Mouse (Mus musculus) left cerebral cortex, adult 18-20 months (tissue): ENCODE data around the gene Gm45717. TPM values are rescaled to one million over a fixed set of nuclear protein-coding genes. Genes with fewer than 3 reads are reported as not detected.
"Not testable (repeated sequence)": the region's sequence is repeated elsewhere in the genome, so short reads cannot be mapped to it uniquely, and the experiment has no call there.

Experiments
- DNase-seq, 2 experiments: peaks; one replicate each; pipeline ENCODE4 v3.0.0; 2021 to 2022; ENCODE audit warnings: low spot score in 2 of 2, mixed read lengths in 1 of 2
- long read RNA-seq, 2 experiments: library from polyadenylated mRNA; stranded (forward); transcript quantifications; one replicate each; pipeline ENCODE4 v2.0.0; 2021
- total RNA-seq, 2 experiments: library from RNA; stranded (reverse); gene quantifications; 2 replicates each; pipeline ENCODE4 v1.2.3; 2021

Gene Gm45717
- total RNA-seq, result not detected
- long read RNA-seq, experiment 1, result 0 reads
- long read RNA-seq, experiment 2, result 0 reads

DNA sequence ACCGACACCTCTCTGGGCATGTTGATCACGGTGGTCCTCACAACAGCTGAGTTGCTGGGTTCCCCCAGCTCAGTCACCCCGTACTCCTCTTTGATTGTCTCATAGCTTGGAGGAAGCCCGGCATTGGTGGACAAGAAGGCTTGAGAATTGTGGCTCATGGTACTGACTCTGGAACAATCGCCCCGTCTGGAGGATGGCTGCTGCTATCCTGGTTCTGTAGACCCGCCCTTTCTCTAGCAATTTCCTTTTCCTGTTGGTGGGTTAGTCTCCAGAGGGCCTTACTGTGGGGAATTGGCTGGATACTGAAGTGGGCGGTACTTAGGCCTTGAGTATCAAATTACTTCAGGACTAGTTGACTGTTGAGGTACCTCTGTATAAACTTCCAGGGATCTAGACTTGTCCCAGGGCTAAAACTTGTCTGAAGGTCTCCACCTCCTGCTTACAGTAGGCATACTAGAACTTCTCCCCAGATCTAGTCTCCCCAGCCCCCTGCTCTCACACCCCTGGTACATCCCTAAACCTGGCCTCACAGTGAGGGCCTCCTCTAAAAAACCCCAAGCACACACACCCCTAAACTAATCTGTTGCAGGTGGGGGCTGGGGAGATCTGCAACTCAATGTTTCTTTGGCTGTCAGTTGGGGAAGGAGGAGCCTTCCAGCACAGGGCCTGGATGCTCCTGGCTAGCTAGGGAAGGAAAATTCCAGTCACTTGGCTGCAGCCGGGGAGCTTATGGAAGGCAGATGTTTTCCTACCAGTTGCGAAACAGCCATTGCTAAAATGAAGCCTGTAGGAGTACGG, at the start of gene Gm45717, which contains the start of gene Ifitm2:
Gm45717 (minus strand) TSS at position 180 of the 798 bp plus-strand sequence.
Ifitm2 (minus strand) TSS at position 230 of the 798 bp plus-strand sequence.
- peak; percentile 44 to 58 for DNase-seq

DNA sequence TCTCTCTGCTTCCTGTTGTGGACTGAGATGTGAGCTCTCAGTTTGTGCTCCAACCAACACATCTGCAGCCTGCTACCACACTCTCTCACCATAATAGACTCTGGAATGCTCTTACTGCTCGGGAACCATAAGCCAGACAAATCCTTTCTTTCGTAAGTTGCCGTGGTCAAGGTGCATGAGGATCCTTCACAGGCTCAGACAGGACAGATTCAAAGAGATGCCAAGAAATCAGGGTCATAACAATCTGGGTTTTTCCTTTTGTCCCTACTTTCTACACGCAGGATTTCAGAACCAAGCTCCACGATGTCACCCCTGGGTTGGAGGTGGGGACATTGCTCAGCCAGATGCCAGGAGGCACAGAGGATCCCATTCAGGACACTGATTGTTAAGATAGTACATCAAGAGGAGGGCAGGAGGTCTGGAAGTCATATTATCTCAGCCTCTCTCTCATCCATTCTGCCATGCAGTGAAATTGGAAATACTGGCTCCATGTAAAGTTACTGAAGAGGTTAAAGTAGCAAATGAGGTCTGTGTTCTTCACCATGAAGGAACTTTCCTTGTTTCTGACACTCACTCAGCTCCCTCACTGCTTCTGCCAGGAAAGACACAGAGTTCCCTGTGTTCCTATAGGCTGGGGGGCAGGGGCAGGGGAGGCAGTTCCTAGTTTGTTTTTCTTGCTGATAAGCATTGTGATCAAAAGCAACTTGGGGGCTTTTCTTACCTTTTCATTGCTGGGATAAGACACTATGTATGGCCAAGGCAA, 47.7 kb upstream of the Gm45717 start:
- no peak for DNase-seq

DNA sequence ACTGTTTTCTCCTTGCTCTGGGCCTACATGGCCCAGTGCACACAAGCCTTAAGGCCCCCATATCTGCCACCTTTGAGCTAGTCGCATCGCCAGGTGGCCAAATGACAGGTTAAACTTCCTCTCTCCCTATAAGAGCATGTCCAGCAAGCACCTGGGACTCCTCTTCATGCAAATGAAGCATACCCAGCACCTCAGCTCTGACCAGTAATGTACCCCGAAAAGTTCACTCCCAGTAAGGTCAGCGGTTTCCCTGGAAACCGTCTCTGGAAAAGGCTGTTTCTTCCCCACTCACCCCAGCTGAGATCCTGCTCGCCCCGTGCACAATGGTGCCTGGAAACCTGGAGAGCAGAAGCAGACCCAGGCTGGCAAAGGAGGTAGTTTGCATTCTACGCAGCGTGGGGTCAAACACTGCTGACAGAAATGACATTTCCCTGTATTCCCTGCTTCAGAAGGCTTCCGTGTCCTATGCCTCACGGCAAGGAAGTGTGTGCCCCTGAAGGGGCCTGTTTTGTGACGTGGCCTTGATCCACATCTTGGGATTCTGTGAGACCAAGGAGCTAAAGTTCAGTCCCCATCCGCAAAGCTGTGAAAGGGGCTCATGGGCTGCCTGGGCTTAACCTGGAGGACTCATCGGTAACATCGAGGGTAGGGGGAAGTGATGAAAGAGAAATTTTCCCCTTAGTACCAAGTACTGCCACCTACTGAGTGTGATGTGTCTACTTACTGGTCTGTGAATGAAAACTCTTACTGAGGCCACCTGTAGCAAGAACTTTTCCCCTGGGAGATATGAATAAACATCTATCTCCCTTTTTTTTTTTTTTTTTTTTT, 45.4 kb upstream of the Gm45717 start:
- DNase-seq, result no peak

DNA sequence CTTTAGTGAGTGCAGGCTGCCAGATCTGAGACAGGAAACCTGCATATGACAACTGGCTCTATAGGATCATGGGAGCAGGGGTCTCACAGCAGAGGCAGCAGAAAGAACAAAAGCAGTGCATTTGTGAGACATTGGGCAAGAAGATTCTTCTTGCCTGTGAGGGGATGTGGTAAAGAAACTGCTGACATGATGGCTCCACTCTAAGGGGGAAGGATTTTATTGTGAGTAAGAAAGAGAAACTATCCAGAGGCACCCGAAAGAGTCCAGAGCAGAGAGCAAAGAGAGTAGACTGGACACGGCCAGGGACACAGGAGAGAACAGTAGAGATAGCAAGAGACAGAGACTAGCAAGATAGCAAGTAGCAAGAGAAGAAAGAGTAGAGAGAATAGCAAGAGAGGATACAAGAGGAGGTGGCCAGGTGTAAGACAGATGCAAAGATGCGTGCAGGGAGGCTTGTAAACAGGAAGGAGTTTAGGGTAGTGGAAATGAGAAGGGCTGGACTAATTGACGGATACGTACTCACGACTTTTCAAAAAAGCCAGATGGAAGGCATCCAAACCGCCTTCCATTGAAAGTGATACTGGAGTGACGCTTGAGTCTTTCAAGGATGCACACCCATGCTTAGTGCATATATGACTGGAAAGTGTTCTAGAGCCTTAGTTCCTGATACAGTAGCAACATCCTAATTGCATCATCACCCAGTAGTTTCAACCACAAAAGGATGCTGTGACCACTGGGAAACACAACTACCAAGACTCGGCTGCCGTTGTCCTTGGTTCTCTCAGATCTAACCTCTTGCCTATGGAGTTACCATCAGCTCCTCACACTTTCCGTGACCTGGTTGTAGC, 43.3 kb upstream of the Gm45717 start:
- DNase-seq, result no peak

DNA sequence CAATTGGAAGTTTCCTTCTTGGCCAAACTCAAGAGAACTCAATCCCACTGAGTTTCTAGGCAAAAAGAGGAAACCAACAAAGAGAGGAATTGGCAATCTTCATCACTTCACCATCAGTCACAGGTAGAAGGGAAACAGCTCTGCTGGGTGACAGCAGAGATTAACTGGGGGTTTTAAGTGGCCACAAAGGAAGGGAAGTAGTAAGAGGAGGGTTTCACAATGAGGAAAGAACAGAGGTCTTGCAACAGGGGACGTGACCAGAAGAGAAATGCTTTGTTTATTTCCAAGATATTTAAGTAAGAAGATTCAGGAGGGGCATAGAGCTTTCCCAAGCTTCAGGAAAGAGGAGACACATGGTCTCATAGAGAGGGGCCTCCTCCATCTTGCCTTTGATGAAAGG, 42.1 kb upstream of the Gm45717 start:
- no peak for DNase-seq

DNA sequence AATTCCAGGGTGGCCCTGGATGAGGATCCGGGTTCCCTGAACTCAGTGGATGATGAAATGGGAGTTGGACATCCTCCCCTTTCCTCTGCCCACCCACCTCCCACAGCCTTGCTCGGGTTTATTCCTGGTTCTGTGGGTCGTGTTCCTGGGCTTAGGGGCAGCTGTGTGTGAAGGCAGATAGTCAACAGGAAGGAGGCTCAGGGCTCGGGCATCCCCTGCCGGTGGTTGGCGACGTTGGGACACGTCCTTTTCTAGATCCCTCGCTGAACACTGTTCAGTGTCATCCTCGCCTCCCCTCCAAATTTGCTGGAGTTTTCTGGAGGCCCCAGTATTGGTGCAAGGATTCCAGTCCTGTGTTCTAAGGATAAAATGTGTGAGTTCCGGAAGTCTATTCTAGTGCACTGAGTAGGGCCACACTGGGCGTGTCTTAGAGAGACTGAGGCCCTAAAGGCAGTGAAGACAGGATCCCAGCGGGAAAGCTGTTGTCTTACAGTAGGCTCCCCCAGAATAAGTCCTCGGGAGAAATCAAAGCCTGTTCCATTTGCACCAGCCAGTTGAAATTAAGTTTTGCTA, 35.5 kb upstream of the Gm45717 start:
- DNase-seq, result no peak

DNA sequence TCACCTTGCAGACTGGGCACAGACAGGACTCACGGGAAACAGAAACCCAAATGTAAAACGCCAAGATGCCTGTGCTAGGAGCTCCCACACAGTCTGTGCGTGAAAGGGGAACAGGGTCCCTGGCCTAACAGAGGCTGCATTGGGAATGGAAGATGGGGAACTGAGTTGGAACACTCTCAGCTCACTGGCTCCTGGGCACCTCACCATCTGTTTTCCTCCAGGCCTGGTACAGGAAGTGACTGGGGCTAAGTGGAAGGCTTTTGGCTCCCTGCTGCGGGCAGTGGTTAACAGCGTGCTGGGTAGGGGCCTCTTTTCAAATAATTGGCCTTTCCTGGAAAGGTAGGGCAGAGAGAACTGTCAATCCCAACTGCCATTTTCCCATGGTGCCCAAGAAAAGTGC, 34.9 kb upstream of the Gm45717 start:
- no peak for DNase-seq

DNA sequence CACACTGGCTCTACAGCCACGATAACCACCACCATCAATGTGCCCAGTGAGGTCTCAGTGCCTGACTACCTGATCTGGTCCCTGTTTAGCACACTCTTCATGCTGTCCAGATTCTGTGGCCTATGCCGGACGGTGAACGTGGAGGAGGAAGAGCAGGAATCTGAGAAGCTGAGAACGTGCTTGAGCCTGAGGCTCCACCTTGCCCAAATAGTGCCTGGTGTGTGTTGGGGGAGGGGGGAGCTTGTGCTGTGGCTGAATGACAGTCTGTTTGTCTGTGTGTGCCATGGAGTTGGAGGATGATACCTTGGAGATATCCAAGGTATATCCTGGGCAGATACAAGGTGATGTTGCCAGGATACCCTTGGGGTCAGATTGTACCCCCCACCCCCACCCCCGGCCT, 34.4 kb upstream of the Gm45717 start:
- DNase-seq, result no peak

DNA sequence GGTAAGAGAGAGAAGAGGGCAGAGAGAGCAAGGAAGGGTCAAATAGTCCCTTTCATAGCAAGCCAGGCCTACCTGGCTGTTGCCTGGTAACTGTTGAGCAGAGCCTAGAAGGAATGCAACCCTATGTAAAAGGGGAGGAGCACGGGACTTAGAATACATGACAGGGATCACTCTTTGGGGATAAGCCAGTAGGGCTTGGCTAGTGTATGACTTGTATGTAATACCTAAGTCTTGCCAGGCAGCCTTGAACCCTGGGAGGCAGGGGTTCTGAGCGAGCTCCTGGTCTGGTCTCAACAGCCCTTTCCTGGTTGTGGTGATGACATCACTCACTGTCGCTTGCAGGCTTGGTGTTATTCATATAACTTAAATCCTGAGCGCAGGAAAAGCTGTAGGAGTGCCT, 33.3 kb upstream of the Gm45717 start:
- DNase-seq, result peak in 1 of 2 experiments; percentile 9

DNA sequence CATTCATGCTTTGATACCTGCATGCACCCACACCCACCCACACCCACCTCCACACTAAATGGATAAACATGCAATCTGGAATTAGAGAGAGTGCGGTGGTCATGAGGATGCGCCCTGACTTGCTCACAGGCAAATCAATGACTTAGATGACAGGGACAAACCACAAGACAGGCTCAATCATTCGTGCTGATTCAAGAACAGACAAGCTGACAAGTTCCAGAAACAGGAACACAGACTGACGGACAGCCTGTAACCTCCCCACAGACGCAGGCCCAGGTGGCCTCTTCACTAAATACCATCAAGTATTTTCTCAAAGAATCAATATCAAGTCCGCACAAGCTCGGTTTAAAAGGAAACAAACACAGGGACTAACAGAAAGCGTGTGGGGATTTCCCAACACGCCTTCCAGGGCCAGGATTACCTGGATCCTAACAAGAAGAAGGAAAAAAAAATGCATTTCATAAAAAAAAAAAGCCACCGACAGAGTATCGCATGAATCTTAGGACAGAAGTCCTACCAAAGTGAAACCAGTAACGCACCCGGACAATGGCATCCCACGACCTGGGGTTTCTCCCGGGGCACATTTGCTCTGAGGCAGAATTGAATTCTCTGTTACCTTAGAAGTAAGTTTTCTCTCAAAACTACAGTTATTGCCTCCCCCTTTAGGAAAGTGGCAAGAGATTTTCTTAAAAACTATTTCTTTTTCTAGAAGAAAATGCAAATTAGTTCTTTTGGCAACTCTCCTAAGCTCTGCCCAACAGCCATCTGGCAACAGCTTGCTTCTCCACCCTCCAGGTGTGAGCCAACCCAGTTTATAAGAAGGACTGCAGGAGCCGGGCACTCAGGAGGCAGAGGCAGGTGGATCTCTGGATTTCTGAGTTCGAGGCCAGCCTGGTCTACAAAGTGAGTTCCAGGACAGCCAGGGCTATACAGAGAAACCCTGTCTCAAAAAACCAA, 31.7 kb upstream of the Gm45717 start:
- peak; percentile 28 to 47 for DNase-seq

DNA sequence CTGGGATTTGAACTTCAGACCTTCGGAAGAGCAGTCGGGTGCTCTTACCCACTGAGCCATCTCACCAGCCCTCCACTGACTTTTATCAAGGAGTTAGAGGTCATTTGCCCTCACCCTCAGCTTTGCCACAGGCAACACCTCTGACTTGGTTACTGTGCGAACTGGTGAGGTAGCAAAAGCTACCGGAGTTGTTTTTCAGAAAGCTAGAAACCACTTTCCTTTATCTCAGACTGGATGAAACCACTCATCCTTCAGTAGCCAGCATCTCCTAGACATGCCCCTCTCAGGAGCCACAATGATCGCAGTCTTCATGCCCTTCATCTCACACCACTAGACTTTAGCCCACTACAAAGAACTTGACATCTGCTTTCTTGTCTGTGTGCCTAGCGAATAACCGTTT, 27.2 kb upstream of the Gm45717 start:
- no peak for DNase-seq

DNA sequence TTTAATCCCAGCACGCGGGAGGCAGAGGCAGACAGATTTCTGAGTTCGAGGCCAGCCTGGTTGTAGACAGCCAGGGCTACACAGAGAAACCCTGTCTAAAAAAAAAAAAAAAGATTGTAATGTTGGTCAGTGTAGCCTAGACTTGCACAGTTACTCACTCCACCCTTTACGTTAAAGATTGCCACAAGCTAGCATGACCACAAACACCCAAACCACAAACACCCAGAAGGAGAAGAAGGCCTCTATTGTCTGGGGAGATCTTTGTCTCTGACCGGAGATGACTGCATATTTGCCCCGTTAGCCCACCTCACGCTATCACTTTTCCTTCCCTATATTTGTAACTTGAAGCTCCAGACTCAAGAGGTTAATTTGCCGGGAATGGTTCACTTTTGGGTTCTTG, 26.0 kb upstream of the Gm45717 start:
- no peak for DNase-seq

DNA sequence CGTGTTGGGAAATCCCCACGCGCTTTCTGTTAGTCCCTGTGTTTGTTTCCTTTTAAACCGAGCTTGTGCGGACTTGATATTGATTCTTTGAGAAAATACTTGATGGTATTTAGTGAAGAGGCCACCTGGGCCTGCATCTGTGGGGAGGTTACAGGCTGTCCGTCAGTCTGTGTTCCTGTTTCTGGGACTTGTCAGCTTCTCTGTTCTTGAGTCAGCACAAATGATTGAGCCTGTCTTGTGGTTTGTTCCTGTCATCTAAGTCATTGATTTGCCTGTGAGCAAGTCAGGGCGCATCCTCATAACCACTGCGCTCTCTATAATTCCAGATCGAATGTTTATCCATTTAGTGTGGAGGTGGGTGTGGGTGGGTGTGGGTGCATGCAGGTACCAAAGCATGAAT, 21.0 kb upstream of the Gm45717 start:
- not testable (repeated sequence) for DNase-seq

DNA sequence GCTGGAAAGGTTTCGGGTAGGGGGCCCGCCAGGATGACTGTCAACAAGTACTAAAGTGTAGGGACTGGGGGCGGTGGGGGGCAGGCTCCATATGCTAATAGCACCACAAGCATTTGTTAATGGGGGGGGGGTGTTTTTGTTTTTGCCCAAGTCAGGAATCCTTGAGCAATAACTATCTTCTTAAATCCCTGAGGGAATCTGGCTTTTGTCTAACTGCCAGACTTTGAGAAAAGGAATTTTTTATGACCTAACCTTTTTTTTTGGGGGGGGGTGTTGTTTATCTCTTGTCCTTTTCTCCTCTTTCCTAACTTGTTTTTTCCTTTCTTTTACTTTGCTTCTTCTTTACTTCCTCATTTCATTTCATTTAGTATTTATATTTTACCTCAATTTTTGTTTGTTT, 19.7 kb upstream of the Gm45717 start:
- no peak for DNase-seq

DNA sequence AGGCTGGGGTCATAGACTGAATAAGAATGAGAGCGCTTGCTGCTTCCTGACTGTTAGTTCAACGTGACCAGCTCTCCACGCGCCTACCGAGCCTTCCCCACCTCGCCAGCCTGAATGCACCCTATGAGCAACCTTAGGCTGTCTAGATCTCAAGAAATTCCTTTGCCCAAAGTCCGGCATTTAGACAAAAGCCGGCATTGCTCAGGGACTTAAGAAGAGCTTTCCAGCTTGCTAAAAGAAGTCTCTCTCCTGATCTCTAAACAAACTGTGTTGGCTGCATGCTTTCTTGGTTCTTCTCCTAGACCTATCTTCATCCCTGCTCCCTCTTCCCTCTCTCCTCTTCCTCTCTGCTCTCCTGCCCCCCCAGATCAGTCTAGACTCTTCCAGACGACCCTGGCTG, 19.2 kb upstream of the Gm45717 start:
- no peak for DNase-seq

DNA sequence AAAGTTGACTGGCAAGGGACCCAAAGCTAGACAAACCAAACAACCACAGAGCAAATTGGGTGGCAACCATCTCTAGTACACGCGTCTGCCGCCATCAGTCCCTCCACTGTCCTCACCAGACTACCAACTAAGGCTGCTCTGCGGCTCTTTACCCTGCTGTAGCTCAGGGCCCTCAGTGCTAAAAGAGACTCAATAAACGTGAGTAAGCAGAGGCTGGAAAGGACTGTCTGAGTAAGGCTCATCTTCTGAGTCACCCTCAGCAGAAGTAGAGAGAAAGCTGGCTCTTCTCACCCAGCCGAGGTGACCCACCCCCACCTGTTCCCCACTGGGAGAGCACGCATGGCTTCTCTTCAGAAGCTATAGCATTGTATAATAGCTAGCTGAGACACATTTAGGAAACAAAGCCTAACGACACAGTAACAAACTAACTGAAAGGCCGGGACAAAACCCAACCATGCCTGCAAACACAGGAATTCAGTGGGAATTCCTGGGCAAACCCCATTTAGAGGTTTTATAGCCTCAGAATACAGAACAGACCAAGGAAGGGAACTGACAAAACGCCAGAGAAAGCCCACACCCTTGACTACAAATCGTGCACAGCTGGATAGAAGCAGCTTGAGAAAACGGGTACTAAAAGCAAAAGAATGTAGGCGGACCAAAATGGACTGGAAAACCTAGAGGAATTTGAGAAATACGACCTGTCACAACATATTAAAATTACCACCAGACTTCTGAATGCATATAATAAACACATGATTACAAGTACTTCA, 17.8 kb upstream of the Gm45717 start:
- peak in 1 of 2 experiments; percentile 10 for DNase-seq

DNA sequence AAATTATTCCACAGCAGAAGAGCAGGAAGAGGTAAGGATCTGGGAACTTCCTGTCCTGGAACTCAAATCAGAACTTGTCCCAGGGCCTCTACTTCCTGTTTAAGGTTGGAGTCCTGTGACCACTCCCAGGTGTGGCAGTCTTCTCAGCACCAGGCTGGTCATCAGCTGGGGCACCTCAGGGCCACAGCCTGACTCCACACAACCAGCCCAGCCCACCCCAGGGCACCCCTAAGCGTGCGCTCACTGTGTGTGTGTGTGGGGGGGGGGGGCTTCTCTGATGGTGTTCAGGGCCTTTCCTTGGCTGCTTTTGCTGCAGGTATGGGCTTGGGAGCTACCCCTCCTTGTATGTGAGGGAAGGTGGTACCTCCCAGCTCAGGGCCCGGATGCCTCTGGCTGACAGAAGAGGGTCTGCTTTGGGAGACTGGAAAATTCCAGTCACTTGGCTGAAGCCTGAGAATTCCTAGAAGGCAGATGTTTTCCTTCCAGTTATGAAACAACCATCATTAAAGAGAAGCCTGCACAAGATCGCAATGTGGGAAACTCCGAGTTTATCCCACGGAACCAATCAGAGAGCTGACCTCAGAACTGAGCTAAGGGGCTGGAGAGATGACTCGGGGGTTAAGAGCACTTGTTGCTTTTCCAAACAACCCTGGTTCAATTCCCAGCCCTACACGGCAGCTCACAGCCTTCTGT, 15.9 kb upstream of the Gm45717 start:
- no peak for DNase-seq

DNA sequence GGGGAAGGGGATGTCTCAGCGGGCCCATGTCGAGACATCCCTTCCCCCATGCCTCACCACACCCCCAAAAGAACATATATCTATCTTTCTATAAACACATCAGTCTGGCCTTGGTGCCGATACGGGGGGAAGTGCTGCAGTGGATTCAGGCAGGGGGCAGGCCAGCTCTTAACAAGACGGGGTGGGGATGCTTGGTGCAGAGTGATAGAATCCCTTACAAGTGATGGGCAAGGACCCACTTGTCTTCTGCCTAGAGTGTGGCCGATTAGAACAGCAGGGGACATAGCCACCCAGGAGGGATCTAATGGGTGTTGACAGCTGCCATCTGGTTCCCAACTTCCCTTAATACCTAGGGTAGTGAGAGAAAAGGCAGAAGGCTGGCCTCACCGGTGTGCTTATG, 15.2 kb upstream of the Gm45717 start:
- DNase-seq, result no peak
